Comparison of ENCODE assay signal across 14 mouse cellular contexts in the genomic region with DNA sequence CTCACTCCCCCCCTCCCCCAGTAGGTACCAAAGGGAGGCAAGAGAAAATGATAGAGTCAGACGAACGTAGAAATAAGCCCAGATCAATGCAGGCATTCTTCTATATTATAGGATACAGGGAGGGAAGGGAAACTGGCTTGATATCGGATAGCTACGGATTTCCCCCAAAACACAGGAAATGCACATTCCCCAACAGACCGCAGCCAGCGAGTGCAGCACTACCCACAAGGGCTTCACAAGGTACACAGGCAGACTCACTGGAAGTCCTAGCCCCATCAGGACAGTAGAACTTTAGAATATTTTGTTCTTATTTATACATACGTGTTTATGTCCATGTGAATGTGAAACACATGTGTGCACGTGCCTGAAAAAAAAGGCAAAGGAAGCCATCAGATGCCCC.
A peak's percentile ranks its signal among the peaks of the same experiment; 100 is the strongest.
DNase-seq lines count a peak whose midpoint lies in the region; ATAC-seq lines count a peak whose summit lies in the region.
"Had no signal": no experiment of that assay in that cellular context is flagged by ENCODE, and none has a peak within 500 bp of the region (broad histone marks: within the 10 kb centered on the region; RNA-seq: fewer than 3 reads in every experiment).

No protein-coding gene starts in this region.

- no peaks in the 10 kb centered on the region for H3K9me3 ChIP-seq in liver, embryonic 11.5 days (ENCODE audit: control insufficient read depth, low read length)
- H3K9me3 ChIP-seq in embryonic facial prominence, embryonic 10.5 days = no peaks in the 10 kb centered on the region
- H3K9me3 ChIP-seq in liver, embryonic 12.5 days (replicated peaks) = no peaks in the 10 kb centered on the region
- no peaks in the 10 kb centered on the region for H3K9me3 ChIP-seq in intestine, embryonic 15.5 days
- H3K9me3 ChIP-seq: forebrain, embryonic 12.5 days; hindbrain, embryonic 15.5 days; megakaryocyte, embryonic 14.5 days; neural tube, embryonic 15.5 days had no signal

- 44% methylated on average over 8 of the region's 8 CpGs for WGBS in liver, embryonic 11.5 days
- 68% methylated on average over 8 of the region's 8 CpGs for WGBS in embryonic facial prominence, embryonic 10.5 days
- WGBS in liver, embryonic 12.5 days (ENCODE audit: insufficient replicate concordance) = 24% methylated on average over 8 of the region's 8 CpGs
- 62% methylated on average over 8 of the region's 8 CpGs for WGBS in intestine, embryonic 15.5 days

- H3K9ac ChIP-seq in liver, embryonic 11.5 days (ENCODE audit: low read depth, low read length) = no peak overlapping the region
- no peak overlapping the region for H3K9ac ChIP-seq in liver, embryonic 12.5 days
- H3K9ac ChIP-seq in intestine, embryonic 15.5 days = no peak overlapping the region
- H3K9ac ChIP-seq: forebrain, embryonic 12.5 days; hindbrain, embryonic 15.5 days; neural tube, embryonic 15.5 days had no signal

- H3K4me2 ChIP-seq in liver, embryonic 11.5 days = peak overlapping the region; percentile 32; the same call in 1 of the 2 replicates
- peak overlapping the region; percentile 39 for H3K4me2 ChIP-seq in liver, embryonic 12.5 days
- no peak overlapping the region for H3K4me2 ChIP-seq in intestine, embryonic 15.5 days (replicated peaks)
- H3K4me2 ChIP-seq: forebrain, embryonic 12.5 days; neural tube, embryonic 15.5 days had no signal

- no peak for DNase-seq in liver, embryonic 11.5 days (ENCODE audit: low spot score)
- DNase-seq in liver = no peak
- DNase-seq in embryonic facial prominence, embryonic 10.5 days (ENCODE audit: low spot score) = no peak
- peak; percentile 38 for DNase-seq in thymus, postnatal 14 days
- DNase-seq in kidney, adult 8-10 months = no peak
- no peak for DNase-seq in embryo, embryonic 10 days (ENCODE audit: low spot score)
- DNase-seq: kidney, adult 18-20 months; layer of hippocampus, postnatal 36 days had no signal

- H3K4me3 ChIP-seq in liver, embryonic 11.5 days (ENCODE audit: low read depth, low read length) = no peak overlapping the region
- H3K4me3 ChIP-seq in embryonic facial prominence, embryonic 10.5 days = no peak overlapping the region
- no peak overlapping the region for H3K4me3 ChIP-seq in liver, embryonic 12.5 days
- no peak overlapping the region for H3K4me3 ChIP-seq in intestine, embryonic 15.5 days (replicated peaks)
- H3K4me3 ChIP-seq: forebrain, embryonic 12.5 days; hindbrain, embryonic 15.5 days; megakaryocyte, embryonic 14.5 days; neural tube, embryonic 15.5 days had no signal

- H3K36me3 ChIP-seq in liver, embryonic 11.5 days (ENCODE audit: control insufficient read depth, insufficient read depth, low read length) = no peaks in the 10 kb centered on the region
- H3K36me3 ChIP-seq in embryonic facial prominence, embryonic 10.5 days (replicated peaks) = no peaks in the 10 kb centered on the region
- H3K36me3 ChIP-seq in liver, embryonic 12.5 days = no peaks in the 10 kb centered on the region
- no peaks in the 10 kb centered on the region for H3K36me3 ChIP-seq in intestine, embryonic 15.5 days
- H3K36me3 ChIP-seq: forebrain, embryonic 12.5 days; hindbrain, embryonic 15.5 days; neural tube, embryonic 15.5 days had no signal

- no peak for ATAC-seq in liver, embryonic 11.5 days (replicated peaks; ENCODE audit: low FRiP score)
- ATAC-seq in liver, embryonic 12.5 days = no peak
- no peak for ATAC-seq in intestine, embryonic 15.5 days

- no peaks in the 10 kb centered on the region for H3K27me3 ChIP-seq in liver, embryonic 11.5 days (replicated peaks; ENCODE audit: control insufficient read depth, insufficient read depth, low read length)
- peaks cover 51% of the 10 kb centered on the region for H3K27me3 ChIP-seq in embryonic facial prominence, embryonic 10.5 days (replicated peaks; ENCODE audit: low read depth, poor library complexity, severe bottlenecking)
- H3K27me3 ChIP-seq in liver, embryonic 12.5 days (replicated peaks) = no peaks in the 10 kb centered on the region
- H3K27me3 ChIP-seq in intestine, embryonic 15.5 days (replicated peaks) = no peaks in the 10 kb centered on the region
- H3K27me3 ChIP-seq: megakaryocyte, embryonic 14.5 days; neural tube, embryonic 15.5 days had no signal

- H3K4me1 ChIP-seq in liver, embryonic 11.5 days (replicated peaks; ENCODE audit: control insufficient read depth, insufficient read depth, low read length) = no peaks in the 10 kb centered on the region
- peaks cover 45% of the 10 kb centered on the region for H3K4me1 ChIP-seq in embryonic facial prominence, embryonic 10.5 days
- H3K4me1 ChIP-seq in liver, embryonic 12.5 days = peaks cover 9% of the 10 kb centered on the region; the same call in 1 of the 2 replicates
- peaks cover 5% of the 10 kb centered on the region; the same call in 1 of the 2 replicates for H3K4me1 ChIP-seq in intestine, embryonic 15.5 days (replicated peaks)

- no peak overlapping the region for H3K27ac ChIP-seq in liver, embryonic 11.5 days (ENCODE audit: low read depth, low read length)
- H3K27ac ChIP-seq in embryonic facial prominence, embryonic 10.5 days (replicated peaks) = 0 out of 2 replicates have a peak overlapping the region, but pooled peaks have one; percentile 51
- no peak overlapping the region for H3K27ac ChIP-seq in liver, embryonic 12.5 days
- H3K27ac ChIP-seq in intestine, embryonic 15.5 days = no peak overlapping the region
- H3K27ac ChIP-seq: forebrain, embryonic 12.5 days; hindbrain, embryonic 15.5 days; neural tube, embryonic 15.5 days had no signal
